Mouse (Mus musculus): ENCODE results near the gene Rufy3. TPM values are rescaled to one million over a fixed set of nuclear protein-coding genes. Genes with fewer than 3 reads are reported as not detected.

Gene Rufy3
- total and polyA plus RNA-seq, 3 experiments, result 13.6 to 22.3 (median 17.4) TPM

- Histone ChIP-seq H3K4me1 (ENCODE audit: control insufficient read depth in 1 of 2, insufficient read depth in 2 of 2) (peaks cover 0 to 3% of the 10 kb centered on the region in 2 experiments; a peak in 1 of 4 replicates), H3K9me3 (replicated peaks; ENCODE audit: low read length) (no peaks in the 10 kb centered on the region), H3K27me3 (replicated peaks) (no peaks in the 10 kb centered on the region), H3K9ac (ENCODE audit: insufficient read depth, low read depth) (no peak overlapping the region), H3K27ac (ENCODE audit: insufficient read depth, low read depth) (no peak overlapping the region), H3K79me2 (replicated peaks; ENCODE audit: control insufficient read depth, extremely low read depth, insufficient read depth, poor library complexity, severe bottlenecking) (no peaks in the 10 kb centered on the region), H3K4me3 (replicated peaks in 1 of 3; ENCODE audit: low read depth in 2 of 3, low read length in 2 of 3, poor library complexity in 1 of 3) (no peak overlapping the region), H3K36me3 (replicated peaks in 1 of 2; ENCODE audit: control insufficient read depth in 1 of 2, insufficient read depth in 1 of 2, low read length in 1 of 2) (no peaks in the 10 kb centered on the region), H3K4me2 (ENCODE audit: insufficient read depth, low read depth, poor library complexity, severe bottlenecking) (no peak overlapping the region)
- no peak for DNase-seq (ENCODE audit: extremely low read depth)
- in situ Hi-C loops (cut with MboI; ENCODE audit: low pct_ligation_motif_present, low pct_unique_long_range_greater_than_20kb, low sequenced_read_pairs) (no loop called here), dilution Hi-C loops (cut with MboI; ENCODE audit: extremely low pct_ligation_motif_present, extremely low pct_unique_long_range_greater_than_20kb, low sequenced_read_pairs) (no loop called here)
- no peak for TF ChIP-seq ZKSCAN1 (IDR thresholded peaks at IDR 0.05; ENCODE audit: borderline replicate concordance, low read depth, low read length)
- TF ChIP-seq GABPA (IDR thresholded peaks at IDR 0.05; ENCODE audit: insufficient replicate concordance, low read depth, low read length), result no peak
- TF ChIP-seq POLR2A (IDR thresholded peaks at IDR 0.05; ENCODE audit: low read depth, low read length), result no peak
- TF ChIP-seq MYC (IDR thresholded peaks at IDR 0.05; ENCODE audit: low read depth, low read length), result peak; percentile 57; the same call in 1 of the 2 replicates
- TF ChIP-seq CTCF (conservative IDR thresholded peaks at IDR 0.05 in 1 of 2, IDR thresholded peaks at IDR 0.05 in 1 of 2; ENCODE audit: low read depth in 2 of 2, low read length in 2 of 2), result no peak
- peak; percentile 17; the same call in 1 of the 2 replicates for TF ChIP-seq RAD21 (IDR thresholded peaks at IDR 0.05; ENCODE audit: low read depth, low read length)
- TF ChIP-seq SMC3 (IDR thresholded peaks at IDR 0.05; ENCODE audit: low read depth, low read length), result no peak
- TF ChIP-seq MXI1 (IDR thresholded peaks at IDR 0.05; ENCODE audit: low read depth, low read length), result no peak
These were observed 128.2 kb downstream of the Rufy3 start for GRCm38 (mm10) chr5:88693057-88693456.

- no peak for TF ChIP-seq MAZ (IDR thresholded peaks at IDR 0.05; ENCODE audit: low read depth, low read length)
- no peak for TF ChIP-seq TBP (conservative IDR thresholded peaks at IDR 0.05; ENCODE audit: low read depth, low read length)
- TF ChIP-seq RAD21 (IDR thresholded peaks at IDR 0.05; ENCODE audit: low read depth, low read length), result no peak
- no peak for TF ChIP-seq ZMIZ1 (IDR thresholded peaks at IDR 0.05; ENCODE audit: low read depth, low read length)
- TF ChIP-seq ELF1 (IDR thresholded peaks at IDR 0.05; ENCODE audit: low read depth, low read length), result no peak
- TF ChIP-seq POLR2AphosphoS2 (IDR thresholded peaks at IDR 0.05; ENCODE audit: low read depth, low read length), result no peak
- TF ChIP-seq RCOR1 (conservative IDR thresholded peaks at IDR 0.05; ENCODE audit: low read depth, low read length), result no peak
- no peak for TF ChIP-seq CHD2 (IDR thresholded peaks at IDR 0.05; ENCODE audit: low read length)
- TF ChIP-seq E2F4 (IDR thresholded peaks at IDR 0.05; ENCODE audit: insufficient replicate concordance, low read depth, low read length), result no peak
- no peak for TF ChIP-seq POLR2A (IDR thresholded peaks at IDR 0.05; ENCODE audit: low read depth, low read length)
- TF ChIP-seq ZNF384 (IDR thresholded peaks at IDR 0.05; ENCODE audit: low read depth, low read length), result no peak
- TF ChIP-seq MYC (IDR thresholded peaks at IDR 0.05; ENCODE audit: low read depth, low read length), result no peak
- no peak for TF ChIP-seq EP300 (IDR thresholded peaks at IDR 0.05; ENCODE audit: low read length)
- TF ChIP-seq HCFC1 (IDR thresholded peaks at IDR 0.05; ENCODE audit: low read depth, low read length), result no peak
- TF ChIP-seq ETS1 (conservative IDR thresholded peaks at IDR 0.05; ENCODE audit: low read depth, low read length), result no peak
- no peak for TF ChIP-seq BHLHE40 (IDR thresholded peaks at IDR 0.05; ENCODE audit: low read depth, low read length)
- TF ChIP-seq ZC3H11A (IDR thresholded peaks at IDR 0.05; ENCODE audit: low read depth, low read length), result no peak
- TF ChIP-seq NELFE (IDR thresholded peaks at IDR 0.05; ENCODE audit: low read depth, low read length), result no peak
- TF ChIP-seq SIN3A (IDR thresholded peaks at IDR 0.05; ENCODE audit: low read length), result no peak
- TF ChIP-seq JUND (conservative IDR thresholded peaks at IDR 0.05; ENCODE audit: low read depth, low read length), result no peak
- H3K36me3 ChIP-seq (replicated peaks in 1 of 2; ENCODE audit: control insufficient read depth in 1 of 2, insufficient read depth in 1 of 2, low read length in 1 of 2), result no peaks in the 10 kb centered on the region
- dilution Hi-C loops (cut with MboI; ENCODE audit: extremely low pct_ligation_motif_present, extremely low pct_unique_long_range_greater_than_20kb, low sequenced_read_pairs), result no loop called here
These were observed 132.5 kb downstream of the Rufy3 start for GRCm38 (mm10) chr5:88697291-88697690.

More at GRCm38 (mm10) chr5:88697291-88697690, 132.5 kb downstream of the Rufy3 start:
- Histone ChIP-seq H3K79me2 (replicated peaks; ENCODE audit: control insufficient read depth, extremely low read depth, insufficient read depth, poor library complexity, severe bottlenecking) (no peaks in the 10 kb centered on the region), H3K4me1 (ENCODE audit: control insufficient read depth in 1 of 2, insufficient read depth in 2 of 2) (peaks cover 0 to 4% of the 10 kb centered on the region in 2 experiments; a peak in 1 of 4 replicates), H3K9me3 (replicated peaks; ENCODE audit: low read length) (no peaks in the 10 kb centered on the region), H3K4me2 (ENCODE audit: insufficient read depth, low read depth, poor library complexity, severe bottlenecking) (no peak overlapping the region), H3K27me3 (replicated peaks) (no peaks in the 10 kb centered on the region), H3K9ac (ENCODE audit: insufficient read depth, low read depth) (no peak overlapping the region), H3K27ac (ENCODE audit: insufficient read depth, low read depth) (no peak overlapping the region), H3K4me3 (replicated peaks in 1 of 3; ENCODE audit: low read depth in 2 of 3, low read length in 2 of 3, poor library complexity in 1 of 3) (no peak overlapping the region)
- DNase-seq (ENCODE audit: extremely low read depth), result no peak
- in situ Hi-C loops (cut with MboI; ENCODE audit: low pct_ligation_motif_present, low pct_unique_long_range_greater_than_20kb, low sequenced_read_pairs), result no loop called here

Data from CH12.LX (cell line).